Mouse (Mus musculus): ENCODE data around the gene Cnnm2.

DNA sequence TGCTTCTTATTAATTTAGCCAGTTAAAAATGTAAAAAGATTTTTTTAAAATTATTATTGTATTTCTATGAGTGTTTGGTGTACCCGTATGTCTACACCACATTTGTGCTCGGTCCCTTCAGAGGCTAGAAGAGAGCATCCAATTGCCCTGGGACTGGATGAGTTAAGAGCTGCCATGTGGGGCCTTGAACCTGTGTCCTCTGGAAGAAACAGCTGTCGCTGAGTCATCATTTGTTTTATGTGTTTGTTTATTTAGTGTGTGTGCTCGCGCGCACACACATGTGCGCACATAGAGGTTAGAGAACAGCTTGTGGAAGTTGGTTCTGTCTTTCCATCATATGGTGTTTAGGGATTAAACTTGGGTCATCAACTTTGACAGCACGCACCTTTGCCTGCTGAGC is 35.3 kb upstream of the Cnnm2 start:
- TF ChIP-seq CTCF (IDR thresholded peaks at IDR 0.05; ENCODE audit: extremely low read depth, insufficient read depth, low read length), result no peak
- TF ChIP-seq POLR2A (IDR thresholded peaks at IDR 0.05; ENCODE audit: extremely low read depth, insufficient read depth, low read length), result no peak

Data from cortical plate, adult 2 months (tissue).